Mouse (Mus musculus) liver, postnatal 0 days (tissue): Measurements from ENCODE around the gene Zdhhc21.

Experiments
- CTCF ChIP-seq: sonication (generic); IDR thresholded peaks from 2 replicates; pipeline ENCODE4 v1.5.1; 2016; ENCODE audit warnings: antibody characterized with exemption, low read depth
- EP300 ChIP-seq: IDR thresholded peaks from 2 replicates; pipeline ENCODE4 v1.6.1; 2016; ENCODE audit warnings: antibody characterized with exemption, low read depth, mild to moderate bottlenecking

- no peak for TF ChIP-seq EP300
- no peak for TF ChIP-seq CTCF
These were observed 30.3 kb downstream of the Zdhhc21 start for GRCm38 (mm10) chr4:82829429-82829828.
